Mouse (Mus musculus) layer of hippocampus, adult 8-10 months (tissue): ENCODE data around the gene 1700028P14Rik. TPM values are rescaled to one million over a fixed set of nuclear protein-coding genes. Genes with fewer than 3 reads are reported as not detected.

Experiments used
- DNase-seq, 2 experiments: peaks; one replicate each; pipeline ENCODE4 v3.0.0; 2022; ENCODE audit warnings: low spot score in 2 of 2
- total RNA-seq, 4 experiments: library from RNA; stranded (reverse); gene quantifications; 2 replicates each; pipeline ENCODE4 v1.2.4; 2022

1700028P14Rik gene
- total RNA-seq, 4 experiments from 2014 or later, result 1.1 to 3.0 (median 2.3) TPM

- DNase-seq, result no peak
Observed at GRCm38 (mm10) chr19:23609724-23610123, 42.9 kb downstream of the 1700028P14Rik start.

GRCm38 (mm10) chr19:23607951-23608350 is 44.7 kb downstream of the 1700028P14Rik start:
- no peak for DNase-seq

DNA sequence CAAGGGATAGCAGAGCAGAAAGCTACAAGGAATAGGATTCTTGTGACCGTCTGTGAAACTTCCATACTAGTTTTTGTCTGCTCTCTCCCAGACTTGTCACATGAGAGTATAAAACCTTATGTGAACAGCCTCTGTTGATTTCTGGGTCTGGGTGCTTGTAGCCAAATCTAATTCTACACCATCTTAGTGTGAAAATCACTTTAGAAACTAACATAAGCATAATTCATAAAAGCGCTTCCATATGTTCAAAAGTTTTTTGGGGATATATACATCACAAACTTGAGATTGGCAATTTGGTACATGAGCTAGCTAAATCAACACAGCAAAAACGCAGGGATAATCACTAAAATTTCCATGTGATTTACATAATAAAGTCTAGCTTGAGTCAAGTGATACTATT is 57.7 kb downstream of the 1700028P14Rik start:
- DNase-seq, result no peak

GRCm38 (mm10) chr19:23578606-23579355 is 73.8 kb downstream of the 1700028P14Rik start:
- DNase-seq, result peak in 1 of 2 experiments; percentile 24

DNA sequence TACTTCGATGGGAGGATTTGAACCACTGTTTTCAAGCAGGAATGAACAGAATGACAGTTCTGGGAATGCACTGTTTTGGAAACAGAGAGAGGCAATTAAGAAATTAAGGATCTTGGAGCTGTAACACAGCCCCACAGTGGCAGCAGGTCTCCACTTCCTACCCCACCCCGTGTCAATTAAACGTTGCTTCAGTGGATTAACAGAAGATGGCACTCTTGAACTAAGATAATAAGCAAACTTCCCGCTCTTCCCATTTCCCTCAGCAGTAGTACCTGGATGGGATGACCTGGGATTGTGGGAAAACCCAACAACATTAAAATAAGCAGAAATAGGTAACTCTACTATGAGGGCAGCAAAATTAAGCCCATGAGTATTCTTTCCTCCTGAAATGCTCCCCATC is 75.9 kb downstream of the 1700028P14Rik start:
- DNase-seq, result no peak

GRCm38 (mm10) chr19:23563693-23564092 is 88.9 kb downstream of the 1700028P14Rik start:
- DNase-seq, result peak; percentile 22 to 31

DNA sequence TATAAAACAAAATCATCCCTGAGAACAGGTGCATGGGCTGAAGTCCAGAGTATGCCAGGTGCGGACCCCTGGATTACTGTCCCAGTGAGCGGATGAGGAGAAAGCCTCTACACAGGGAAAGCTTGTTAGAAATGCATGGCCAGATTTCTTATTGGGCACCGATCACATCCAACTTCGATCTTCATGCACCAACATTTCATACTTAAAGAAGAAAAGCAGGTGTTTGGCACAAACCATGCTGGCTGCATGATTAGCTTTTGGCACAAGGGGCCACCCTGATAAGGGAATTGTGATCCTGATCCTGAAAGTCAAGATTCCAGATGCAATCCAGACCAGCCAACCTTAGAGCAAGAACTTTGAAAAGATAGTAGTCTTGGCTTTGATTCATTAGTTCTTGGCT is 90.0 kb downstream of the 1700028P14Rik start:
- DNase-seq, result no peak

DNA sequence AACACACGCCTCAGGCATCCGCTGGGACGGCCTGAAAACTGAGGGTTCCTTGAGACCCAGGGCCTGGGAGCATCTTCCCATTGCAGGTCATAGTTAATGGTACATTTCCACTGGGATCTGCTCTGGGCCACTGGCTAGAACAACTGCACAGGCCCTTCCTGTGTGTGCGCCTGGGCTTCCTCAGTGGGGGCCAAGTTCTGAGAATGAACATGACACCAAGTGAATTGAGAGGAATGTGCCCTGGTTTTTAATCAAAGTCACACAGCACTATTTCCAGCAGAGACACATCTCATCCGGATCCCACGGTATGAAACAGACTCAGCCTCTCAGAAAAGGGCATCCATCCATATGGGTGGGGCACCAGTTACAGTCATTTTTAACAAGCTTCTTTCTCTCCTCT is 90.6 kb downstream of the 1700028P14Rik start:
- DNase-seq, result no peak

DNA sequence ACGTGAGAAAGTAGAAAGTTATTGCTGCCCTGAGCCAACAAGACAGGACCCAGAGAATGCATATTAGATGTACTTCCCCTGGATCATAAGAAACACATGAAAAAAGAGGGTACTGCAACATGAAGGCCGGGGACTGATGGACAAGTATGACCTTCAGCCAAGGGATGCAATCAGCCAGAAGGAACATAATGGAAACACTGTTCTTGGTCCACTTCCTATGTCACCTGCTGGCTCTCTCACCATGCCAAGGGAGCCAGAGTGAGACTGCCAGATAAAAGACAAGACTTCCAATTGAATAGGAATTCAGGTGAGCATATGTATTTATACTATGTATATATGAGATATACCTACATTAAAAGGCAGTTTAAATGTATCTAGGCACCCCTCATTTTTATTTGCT is 99.2 kb downstream of the 1700028P14Rik start:
- DNase-seq, result no peak

- no peak for DNase-seq
Observed at GRCm38 (mm10) chr19:23545604-23546003, 107.0 kb downstream of the 1700028P14Rik start.

DNA sequence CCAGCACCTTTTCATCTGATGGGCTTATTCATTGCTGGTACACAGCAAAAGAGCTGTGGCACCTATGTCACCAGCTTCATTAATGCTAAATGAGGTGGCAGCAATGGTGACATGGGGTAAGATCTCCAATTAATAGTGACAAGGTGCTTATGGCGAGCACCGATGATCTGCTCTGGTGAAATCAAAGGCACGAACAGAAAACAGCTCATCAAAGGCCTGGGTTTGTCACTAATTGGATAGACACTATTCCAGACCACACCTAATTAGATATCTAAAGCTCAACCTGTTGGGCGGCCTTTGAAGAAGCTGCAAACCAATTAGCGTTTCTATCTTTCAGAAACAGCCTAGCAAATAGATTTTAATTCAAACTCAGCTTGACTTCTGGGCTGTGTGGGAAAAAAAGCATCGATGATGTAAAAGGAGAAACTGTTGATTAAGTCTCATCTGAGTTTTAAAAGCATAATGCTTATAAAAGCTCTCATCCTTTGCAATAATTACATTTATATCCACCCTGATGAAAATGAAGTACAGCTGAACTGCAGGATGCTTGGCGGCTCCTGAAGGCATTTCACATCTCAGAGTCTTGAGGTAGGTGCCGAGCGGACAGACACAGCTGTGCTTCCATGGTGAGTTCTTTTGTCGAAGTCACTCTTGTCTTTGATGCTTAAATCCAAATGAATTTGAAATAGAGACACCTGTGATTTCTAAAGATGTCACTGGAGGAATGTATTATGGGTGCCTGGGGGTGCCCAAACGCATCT is 109.2 kb downstream of the 1700028P14Rik start:
- no peak for DNase-seq

- DNase-seq, result no peak
Observed at GRCm38 (mm10) chr19:23542759-23543158, 109.9 kb downstream of the 1700028P14Rik start.

DNA sequence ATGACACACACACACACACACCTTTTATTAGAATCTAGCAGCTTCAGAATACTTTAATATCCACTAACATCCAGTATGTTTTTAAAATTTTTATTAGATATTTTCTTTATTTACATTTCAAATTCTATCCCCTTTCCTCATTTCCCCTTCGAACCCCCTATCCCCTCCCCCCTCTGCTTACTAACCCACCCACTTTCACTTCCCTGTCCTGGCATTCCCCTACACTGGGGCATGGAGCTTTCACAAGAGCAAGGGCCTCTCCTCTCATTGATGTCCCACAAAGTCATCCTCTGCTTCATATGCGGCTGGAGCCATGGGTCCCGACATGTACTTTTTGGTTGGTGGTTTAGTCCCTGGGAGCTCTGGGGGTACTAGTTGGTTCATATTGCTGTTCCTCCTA is 116.9 kb downstream of the 1700028P14Rik start:
- DNase-seq, result no peak

DNA sequence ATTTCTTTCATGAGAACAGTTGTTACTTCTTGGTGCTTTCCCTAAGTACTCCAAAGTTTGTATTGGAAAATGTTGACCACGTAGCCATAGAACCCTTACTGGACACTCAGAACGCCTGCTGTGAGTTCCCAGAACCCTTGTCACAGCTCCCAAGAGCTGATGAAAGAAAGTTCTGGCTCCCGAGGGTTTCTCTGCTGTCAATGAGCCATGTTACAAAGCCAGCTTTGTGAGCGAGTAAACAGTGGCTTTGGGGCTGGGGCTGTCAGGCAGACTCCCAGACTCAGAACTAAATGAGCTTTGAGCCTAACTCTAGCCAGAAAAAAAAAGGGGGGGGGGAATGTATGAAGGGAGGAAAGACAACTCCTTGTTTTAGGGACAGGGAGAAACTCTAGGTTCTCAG is 120.7 kb downstream of the 1700028P14Rik start:
- peak; percentile 46 to 65 for DNase-seq

GRCm38 (mm10) chr19:23523711-23524110 is 128.9 kb downstream of the 1700028P14Rik start:
- peak; percentile 64 to 84 for DNase-seq

DNA sequence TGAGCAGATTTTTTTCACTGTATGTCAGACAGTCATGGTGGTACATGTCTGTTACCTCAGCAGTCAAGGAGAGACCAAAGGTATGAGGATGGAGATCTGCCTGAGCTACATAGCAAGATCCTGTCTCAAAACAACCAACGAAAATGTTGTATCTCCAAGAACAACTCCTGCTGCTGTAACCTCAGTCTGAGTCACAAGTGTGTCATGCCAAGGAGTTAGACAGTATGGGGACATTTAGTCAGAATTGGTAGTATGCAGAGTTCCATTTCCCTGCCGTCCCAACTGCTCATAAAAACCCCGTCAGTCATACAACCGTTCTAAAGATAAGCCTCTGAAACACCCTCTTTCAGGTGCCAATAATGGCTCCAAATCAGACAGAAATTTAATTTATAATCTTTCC is 130.8 kb downstream of the 1700028P14Rik start:
- no peak for DNase-seq

DNA sequence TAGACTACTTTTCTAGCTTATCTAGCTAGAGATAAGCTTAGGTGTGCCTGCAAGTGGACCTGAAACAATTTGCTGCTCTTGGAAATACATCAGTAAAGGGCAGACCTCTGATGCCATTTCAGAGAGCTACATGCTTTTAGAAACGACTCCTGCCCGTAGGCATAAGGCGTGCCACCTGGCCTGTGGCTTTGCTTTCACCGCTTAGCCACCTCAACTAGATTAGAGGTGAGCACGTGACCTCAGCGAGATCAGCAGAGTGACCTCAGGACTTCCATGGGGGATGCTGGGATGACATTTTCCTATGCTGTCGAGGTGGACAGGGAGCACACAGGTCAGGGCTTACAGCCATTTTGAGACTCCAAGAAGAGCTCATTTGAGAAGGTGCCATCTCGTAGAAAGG is 131.5 kb downstream of the 1700028P14Rik start:
- no peak for DNase-seq

GRCm38 (mm10) chr19:23520629-23521028 is 132.0 kb downstream of the 1700028P14Rik start:
- DNase-seq, result peak; percentile 55 to 72

- no peak for DNase-seq
Observed at GRCm38 (mm10) chr19:23518477-23518876, 134.1 kb downstream of the 1700028P14Rik start.

GRCm38 (mm10) chr19:23511303-23511702 is 141.3 kb downstream of the 1700028P14Rik start:
- DNase-seq, result no peak
